Mouse (Mus musculus) embryonic fibroblast, embryonic 13.5 days (primary cell): Measurements from ENCODE around the gene Esrra.

Source experiments
- CTCF ChIP-seq: IDR thresholded peaks from 2 replicates; pipeline ENCODE4 v1.5.1; 2011; ENCODE audit warnings: mild to moderate bottlenecking, control low read depth, low read length, moderate library complexity, borderline replicate concordance; ENCODE audit not compliant: insufficient read depth
- POLR2A ChIP-seq: IDR thresholded peaks from 2 replicates; pipeline ENCODE4 v1.6.1; 2011; ENCODE audit warnings: low read depth, mild to moderate bottlenecking, control low read depth, low read length, moderate library complexity

DNA sequence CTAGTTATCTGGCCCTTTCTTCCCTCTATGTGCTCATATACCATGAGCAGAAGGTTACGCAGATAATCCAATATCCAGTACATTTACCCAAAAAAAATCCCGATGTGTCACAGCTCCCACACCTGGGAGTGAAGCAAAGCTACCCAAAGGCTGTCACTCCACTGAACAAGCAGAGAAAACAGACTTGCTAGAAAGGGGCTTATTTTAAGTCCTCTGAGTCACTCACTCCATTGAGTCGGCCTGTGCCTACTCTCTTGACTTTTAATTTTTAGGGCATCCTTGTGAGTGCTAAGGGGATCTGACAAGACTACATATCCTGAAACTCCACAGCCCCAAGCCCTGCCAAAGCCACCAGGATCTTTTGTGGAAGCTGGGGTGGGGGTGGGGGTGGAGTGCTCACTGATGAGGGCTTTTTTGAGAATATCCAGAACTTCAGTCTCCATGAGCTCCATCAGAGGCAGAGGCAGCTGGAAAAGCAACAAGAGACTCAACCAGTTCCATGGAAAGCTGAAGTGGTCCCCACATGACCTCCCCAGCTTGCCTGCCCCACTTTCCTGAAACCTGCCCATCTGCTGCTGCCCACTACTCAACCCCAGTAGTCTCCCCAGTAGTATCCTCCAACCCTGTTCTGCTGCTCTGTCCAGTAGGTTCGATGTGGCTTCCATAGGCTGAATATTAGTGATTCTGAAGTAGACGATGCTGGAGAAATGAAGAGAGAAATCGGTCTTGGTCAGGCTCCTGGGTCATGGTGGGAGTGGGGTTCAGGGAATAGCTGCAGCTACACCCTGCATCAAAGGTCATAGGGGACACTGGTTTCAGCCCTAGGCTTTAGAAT is 1.5 kb upstream of the Esrra start:
- TF ChIP-seq CTCF (no peak), POLR2A (no peak)
